Mouse (Mus musculus) embryonic facial prominence, embryonic 15.5 days (tissue): Measurements from ENCODE around the gene Wdr61. TPM values are rescaled to one million over a fixed set of nuclear protein-coding genes. Genes with fewer than 3 reads are reported as not detected.

Experiments
- ATAC-seq: fragments of 200-750 bp; cut with Nextera tagmentation; 2 replicates; pipeline ENCODE4 v1.8.0; 2017; ENCODE audit warnings: low read depth, moderate TSS enrichment; ENCODE audit not compliant: insufficient number of reproducible peaks, low FRiP score, low TSS enrichment
- H3K27ac ChIP-seq: fragments of 300-500 bp; sonication (generic); replicated peaks from 2 replicates; pipeline ENCODE4 v1.5.1; 2015; ENCODE audit warnings: mild to moderate bottlenecking, inconsistent platforms
- H3K27me3 ChIP-seq: fragments of 300-500 bp; sonication (generic); 2 replicates; pipeline ENCODE4 v1.6.1; 2015; ENCODE audit warnings: inconsistent platforms
- H3K36me3 ChIP-seq: fragments of 300-500 bp; sonication (generic); 2 replicates; pipeline ENCODE4 v1.6.1; 2015; ENCODE audit warnings: mild to moderate bottlenecking, inconsistent platforms
- H3K4me1 ChIP-seq: fragments of 300-500 bp; sonication (generic); 2 replicates; pipeline ENCODE4 v1.6.1; 2015; ENCODE audit warnings: inconsistent platforms
- H3K4me2 ChIP-seq: fragments of 300-500 bp; sonication (generic); replicated peaks from 2 replicates; pipeline ENCODE4 v1.6.1; 2015; ENCODE audit warnings: mild to moderate bottlenecking, inconsistent platforms
- H3K4me3 ChIP-seq: fragments of 300-500 bp; sonication (generic); replicated peaks from 2 replicates; pipeline ENCODE4 v1.5.1; 2015; ENCODE audit warnings: mild to moderate bottlenecking, inconsistent platforms
- H3K9ac ChIP-seq: fragments of 300-500 bp; sonication (generic); 2 replicates; pipeline ENCODE4 v1.6.1; 2015; ENCODE audit warnings: inconsistent platforms
- H3K9me3 ChIP-seq: fragments of 300-500 bp; sonication (generic); replicated peaks from 2 replicates; pipeline ENCODE4 v1.6.1; 2016; ENCODE audit warnings: inconsistent platforms
- WGBS: fragments of 180-500 bp; shearing (Covaris S2); methylation state at CpG from one replicate; pipeline ENCODE4 v1.1.7; 2015; 5-methylcytosine and 5-hydroxymethylcytosine counted together
- microRNA-seq: library from miRNA; unstranded; fragments of <30 nt; microRNA quantifications from one replicate; pipeline ENCODE4, GENCODE M21; 2016; ENCODE audit warnings: borderline number of aligned reads
- polyA plus RNA-seq: library from polyadenylated mRNA; unstranded; fragments of >200 nt; fragmentation: Nextera tagmentation; extraction: Ambion mirVana; gene quantifications from 2 replicates; pipeline ENCODE4 v1.2.1, GENCODE M21; 2015

Gene Wdr61
- polyA plus RNA-seq, 1 experiment from 2014 or later, result 143 TPM

- H3K27me3 ChIP-seq, result peaks cover 9% of the 10 kb centered on the region
- WGBS, result 83% methylated on average over 13 of the region's 13 CpGs
- no peak overlapping the region for H3K4me2 ChIP-seq
- H3K4me3 ChIP-seq, result no peak overlapping the region
- H3K9ac ChIP-seq, result no peak overlapping the region
- no peak overlapping the region for H3K27ac ChIP-seq
- H3K9me3 ChIP-seq, result no peaks in the 10 kb centered on the region
- no peaks in the 10 kb centered on the region for H3K36me3 ChIP-seq
- ATAC-seq, result no peak
- H3K4me1 ChIP-seq, result no peaks in the 10 kb centered on the region
Observed at GRCm38 (mm10) chr9:54673887-54674286, 60.4 kb downstream of the Wdr61 start.

- 78% methylated on average over 3 of the region's 3 CpGs for WGBS
- no peak for ATAC-seq
Observed at GRCm38 (mm10) chr9:54671962-54672361, 62.4 kb downstream of the Wdr61 start.

GRCm38 (mm10) chr9:54668455-54668854 is 65.9 kb downstream of the Wdr61 start:
- Histone ChIP-seq H3K9me3 (no peaks in the 10 kb centered on the region), H3K4me1 (no peaks in the 10 kb centered on the region), H3K4me3 (no peak overlapping the region), H3K27ac (no peak overlapping the region), H3K36me3 (no peaks in the 10 kb centered on the region), H3K27me3 (no peaks in the 10 kb centered on the region), H3K4me2 (no peak overlapping the region), H3K9ac (no peak overlapping the region)
- WGBS, result 60% methylated on average over 4 of the region's 4 CpGs
- no peak for ATAC-seq

More at GRCm38 (mm10) chr9:54671962-54672361, 62.4 kb downstream of the Wdr61 start:
- Histone ChIP-seq H3K9ac (no peak overlapping the region), H3K4me2 (no peak overlapping the region), H3K27ac (no peak overlapping the region), H3K4me1 (no peaks in the 10 kb centered on the region), H3K36me3 (no peaks in the 10 kb centered on the region), H3K9me3 (no peaks in the 10 kb centered on the region), H3K27me3 (peaks cover 2% of the 10 kb centered on the region), H3K4me3 (no peak overlapping the region)

GRCm38 (mm10) chr9:54666116-54666515 is 68.2 kb downstream of the Wdr61 start:
- H3K4me3 ChIP-seq, result no peak overlapping the region
- H3K9ac ChIP-seq, result no peak overlapping the region
- no peak overlapping the region for H3K27ac ChIP-seq
- WGBS, result 96% methylated on average over 3 of the region's 3 CpGs
- H3K36me3 ChIP-seq, result no peaks in the 10 kb centered on the region
- peaks cover 9% of the 10 kb centered on the region; the same call in 1 of the 2 replicates for H3K4me1 ChIP-seq
- H3K9me3 ChIP-seq, result no peaks in the 10 kb centered on the region
- H3K4me2 ChIP-seq, result no peak overlapping the region
- no peaks in the 10 kb centered on the region for H3K27me3 ChIP-seq
- ATAC-seq, result no peak

Small RNAs within 50 kb of the gene (microRNA-seq; reads per million reads assigned to microRNA genes)
- not detected for gene Mir5710

Other genes with a start within 250 kb of the Wdr61 start
- 6.4 and 7.0 TPM in 2 replicates for gene Dmxl2, start 232.9 kb downstream of the Wdr61 start, polyA plus RNA-seq
- 0.12 TPM in 1 of 2 replicates, not detected in the other for gene Sh2d7, start 195.5 kb downstream of the Wdr61 start, polyA plus RNA-seq
- 25.2 and 25.7 TPM in 2 replicates for gene Cib2, start 174.3 kb downstream of the Wdr61 start, polyA plus RNA-seq
- 104 TPM in 2 replicates for gene Idh3a, start 148.2 kb downstream of the Wdr61 start, polyA plus RNA-seq
- 9.0 and 11.6 TPM in 2 replicates for gene Acsbg1, start 72.6 kb downstream of the Wdr61 start, polyA plus RNA-seq
- 13.5 and 15.6 TPM in 2 replicates for gene Dnaja4, start 35.6 kb downstream of the Wdr61 start, polyA plus RNA-seq
- 472 and 489 TPM in 2 replicates for gene Crabp1, start 30.2 kb upstream of the Wdr61 start, polyA plus RNA-seq
- gene Ireb2, start 129.3 kb upstream of the Wdr61 start, polyA plus RNA-seq, result 26.2 and 27.2 TPM in 2 replicates
- gene Hykk, start 182.8 kb upstream of the Wdr61 start, polyA plus RNA-seq, result 4.7 and 5.4 TPM in 2 replicates
- gene Psma4, start 216.3 kb upstream of the Wdr61 start, polyA plus RNA-seq, result 280 and 290 TPM in 2 replicates
- gene AY074887, start 216.5 kb upstream of the Wdr61 start, polyA plus RNA-seq, result 0.92 and 1.0 TPM in 2 replicates
- gene Chrna5, start 246.4 kb upstream of the Wdr61 start, polyA plus RNA-seq, result 0.43 and 0.73 TPM in 2 replicates